Comparison of ENCODE assay signal across 9 mouse cellular contexts in genomic region chr12:81205619-81206560, GRCm38 (mm10).
A peak's percentile ranks its signal among the peaks of the same experiment; 100 is the strongest.
DNase-seq lines count a peak whose midpoint lies in the region; ATAC-seq and TF ChIP-seq lines count a peak whose summit lies in the region.
"Had no signal": no experiment of that assay in that cellular context is flagged by ENCODE, and none has a peak within 500 bp of the region (broad histone marks: within the 10 kb centered on the region; RNA-seq: fewer than 3 reads in every experiment).

No protein-coding gene starts in this region.

- no peaks in the 10 kb centered on the region for H3K36me3 ChIP-seq in hindbrain, embryonic 11.5 days (ENCODE audit: control insufficient read depth, insufficient read depth, low read length)
- H3K36me3 ChIP-seq in hindbrain, embryonic 16.5 days (ENCODE audit: control insufficient read depth, insufficient read depth, low read length), result no peaks in the 10 kb centered on the region
- no peaks in the 10 kb centered on the region for H3K36me3 ChIP-seq in MEL (ENCODE audit: control insufficient read depth in 1 of 2, insufficient read depth in 2 of 2, low read length in 2 of 2)
- no peaks in the 10 kb centered on the region for H3K36me3 ChIP-seq in embryonic facial prominence, embryonic 10.5 days (replicated peaks)
- H3K36me3 ChIP-seq in intestine, postnatal 0 days (ENCODE audit: control insufficient read depth, insufficient read depth), result no peaks in the 10 kb centered on the region
- H3K36me3 ChIP-seq: heart, embryonic 13.5 days had no signal

- 0 out of 2 replicates have a peak, but pooled peaks have one; percentile 2 for TF ChIP-seq RAD21 in MEL (IDR thresholded peaks at IDR 0.05; ENCODE audit: low read depth, low read length)

- H3K9me3 ChIP-seq in hindbrain, embryonic 11.5 days (ENCODE audit: control insufficient read depth, low read length), result no peaks in the 10 kb centered on the region
- H3K9me3 ChIP-seq in hindbrain, embryonic 16.5 days (ENCODE audit: control insufficient read depth, low read length), result no peaks in the 10 kb centered on the region
- H3K9me3 ChIP-seq in MEL (replicated peaks; ENCODE audit: insufficient read depth, low read length), result no peaks in the 10 kb centered on the region
- H3K9me3 ChIP-seq in embryonic facial prominence, embryonic 10.5 days, result no peaks in the 10 kb centered on the region
- no peaks in the 10 kb centered on the region for H3K9me3 ChIP-seq in intestine, postnatal 0 days (ENCODE audit: control insufficient read depth)
- H3K9me3 ChIP-seq: heart, embryonic 13.5 days had no signal

- no peak for TF ChIP-seq POLR2A in MEL (IDR thresholded peaks at IDR 0.05; ENCODE audit: control insufficient read depth in 1 of 2, insufficient read depth in 1 of 2, low read depth in 1 of 2, low read length in 2 of 2, poor library complexity in 1 of 2)

- H3K4me1 ChIP-seq in hindbrain, embryonic 11.5 days (replicated peaks; ENCODE audit: control insufficient read depth, insufficient read depth, low read length), result no peaks in the 10 kb centered on the region
- no peaks in the 10 kb centered on the region for H3K4me1 ChIP-seq in hindbrain, embryonic 16.5 days (ENCODE audit: control insufficient read depth, insufficient read depth, low read depth, low read length)
- H3K4me1 ChIP-seq in MEL (ENCODE audit: control insufficient read depth in 1 of 2, insufficient read depth in 2 of 2, low read length in 2 of 2), result no peaks in the 10 kb centered on the region
- peaks cover 5% of the 10 kb centered on the region for H3K4me1 ChIP-seq in embryonic facial prominence, embryonic 10.5 days
- no peaks in the 10 kb centered on the region for H3K4me1 ChIP-seq in intestine, postnatal 0 days (replicated peaks; ENCODE audit: control insufficient read depth, insufficient read depth, low read length)
- H3K4me1 ChIP-seq: heart, embryonic 13.5 days had no signal

- no peak overlapping the region for H3K27ac ChIP-seq in hindbrain, embryonic 11.5 days (ENCODE audit: low read depth, low read length)
- no peak overlapping the region for H3K27ac ChIP-seq in hindbrain, embryonic 16.5 days (ENCODE audit: low read depth, low read length)
- H3K27ac ChIP-seq in MEL (ENCODE audit: control insufficient read depth, low read depth, low read length), result no peak overlapping the region
- no peak overlapping the region for H3K27ac ChIP-seq in embryonic facial prominence, embryonic 10.5 days (replicated peaks)
- H3K27ac ChIP-seq in intestine, postnatal 0 days (ENCODE audit: low read depth, low read length), result no peak overlapping the region
- H3K27ac ChIP-seq: heart, embryonic 13.5 days had no signal

- no peaks in the 10 kb centered on the region for H3K27me3 ChIP-seq in hindbrain, embryonic 11.5 days (ENCODE audit: control insufficient read depth, insufficient read depth, low read length)
- H3K27me3 ChIP-seq in hindbrain, embryonic 16.5 days (replicated peaks; ENCODE audit: control insufficient read depth, insufficient read depth, low read length), result no peaks in the 10 kb centered on the region
- peaks cover 0 to 2% of the 10 kb centered on the region in 2 experiments; a peak in 1 of 4 replicates for H3K27me3 ChIP-seq in MEL (ENCODE audit: control insufficient read depth in 1 of 2, insufficient read depth in 2 of 2, low read length in 2 of 2)
- no peaks in the 10 kb centered on the region for H3K27me3 ChIP-seq in embryonic facial prominence, embryonic 10.5 days (replicated peaks; ENCODE audit: low read depth, poor library complexity, severe bottlenecking)
- no peaks in the 10 kb centered on the region for H3K27me3 ChIP-seq in intestine, postnatal 0 days (replicated peaks; ENCODE audit: control insufficient read depth, insufficient read depth, low read length)
- H3K27me3 ChIP-seq: heart, embryonic 13.5 days had no signal

- no peaks in the 10 kb centered on the region for H3K79me2 ChIP-seq in MEL (ENCODE audit: control insufficient read depth, insufficient read depth, low read length, poor library complexity)

- H3K9ac ChIP-seq in hindbrain, embryonic 11.5 days (ENCODE audit: low read depth, low read length), result no peak overlapping the region
- H3K9ac ChIP-seq in hindbrain, embryonic 16.5 days (ENCODE audit: low read depth, low read length), result no peak overlapping the region
- H3K9ac ChIP-seq in MEL (ENCODE audit: control insufficient read depth, low read depth, low read length, poor library complexity, severe bottlenecking), result no peak overlapping the region
- H3K9ac ChIP-seq in intestine, postnatal 0 days (ENCODE audit: low read depth, low read length), result no peak overlapping the region
- H3K9ac ChIP-seq: heart, embryonic 13.5 days had no signal

- no peak for TF ChIP-seq CTCF in MEL (IDR thresholded peaks at IDR 0.05 in 2 of 3, conservative IDR thresholded peaks at IDR 0.05 in 1 of 3; ENCODE audit: control insufficient read depth in 1 of 3, insufficient read depth in 1 of 3, low read depth in 2 of 3, low read length in 3 of 3, poor library complexity in 1 of 3, severe bottlenecking in 1 of 3)
- no peak for TF ChIP-seq CTCF in intestine, postnatal 0 days (IDR thresholded peaks at IDR 0.05; ENCODE audit: low read depth)

- H3K4me3 ChIP-seq in hindbrain, embryonic 11.5 days (ENCODE audit: low read depth, low read length), result no peak overlapping the region
- no peak overlapping the region for H3K4me3 ChIP-seq in hindbrain, embryonic 16.5 days (ENCODE audit: low read length)
- no peak overlapping the region for H3K4me3 ChIP-seq in MEL (ENCODE audit: control insufficient read depth in 1 of 2, insufficient read depth in 1 of 2, low read depth in 2 of 2, low read length in 2 of 2)
- no peak overlapping the region for H3K4me3 ChIP-seq in embryonic facial prominence, embryonic 10.5 days
- H3K4me3 ChIP-seq in intestine, postnatal 0 days (ENCODE audit: low read depth, low read length), result no peak overlapping the region
- H3K4me3 ChIP-seq: heart, embryonic 13.5 days had no signal

- ATAC-seq in hindbrain, embryonic 11.5 days (ENCODE audit: low FRiP score), result no peak
- no peak for ATAC-seq in hindbrain, embryonic 16.5 days
- ATAC-seq in megakaryocyte progenitor cell, adult 5-6 weeks (replicated peaks; ENCODE audit: poor library complexity), result peak; percentile 63; the same call in 1 of the 2 replicates
- ATAC-seq in intestine, postnatal 0 days, result no peak

- 28% methylated on average over 6 of the region's 6 CpGs for WGBS in hindbrain, embryonic 11.5 days
- 23% methylated on average over 6 of the region's 6 CpGs for WGBS in hindbrain, embryonic 16.5 days
- 23% methylated on average over 6 of the region's 6 CpGs for WGBS in embryonic facial prominence, embryonic 10.5 days
- 26% methylated on average over 6 of the region's 6 CpGs for WGBS in intestine, postnatal 0 days

- peak; percentile 73 for DNase-seq in hindbrain, embryonic 11.5 days (ENCODE audit: low spot score)
- peak; percentile 82 for DNase-seq in MEL (ENCODE audit: low read depth, low spot score)
- peak; percentile 79 for DNase-seq in embryonic facial prominence, embryonic 10.5 days (ENCODE audit: low spot score)
- no peak for DNase-seq in left cerebral cortex, adult 11 months (ENCODE audit: low spot score)
- no peak for DNase-seq in spleen, postnatal 14 days (ENCODE audit: low spot score in 2 of 2)

- no peak overlapping the region for H3K4me2 ChIP-seq in hindbrain, embryonic 11.5 days (replicated peaks; ENCODE audit: low read depth, low read length)
- H3K4me2 ChIP-seq in hindbrain, embryonic 16.5 days (ENCODE audit: low read length), result no peak overlapping the region
- no peak overlapping the region for H3K4me2 ChIP-seq in intestine, postnatal 0 days (replicated peaks; ENCODE audit: low read depth)
- H3K4me2 ChIP-seq: heart, embryonic 13.5 days had no signal

- TF ChIP-seq EP300 in MEL (IDR thresholded peaks at IDR 0.05; ENCODE audit: low read depth in 1 of 2, low read length in 2 of 2), result no peak

TF ChIP-seq in MEL, 35 proteins besides CTCF, POLR2A, EP300 and RAD21:
- TF ChIP-seq ZKSCAN1 (IDR thresholded peaks at IDR 0.05; ENCODE audit: low read depth, low read length), result no peak
- peak; percentile 11; the same call in 1 of the 2 replicates for TF ChIP-seq SMC3 (IDR thresholded peaks at IDR 0.05; ENCODE audit: low read depth, low read length)
- no peak for TF ChIP-seq USF2 (IDR thresholded peaks at IDR 0.05; ENCODE audit: borderline replicate concordance in 1 of 2, insufficient read depth in 1 of 2, low read depth in 1 of 2, low read length in 2 of 2)
- TF ChIP-seq POLR2AphosphoS5 (IDR thresholded peaks at IDR 0.05; ENCODE audit: borderline replicate concordance, low read depth, low read length), result no peak
- 0 out of 2 replicates have a peak, but pooled peaks have one; percentile 28 for TF ChIP-seq MAX (IDR thresholded peaks at IDR 0.05; ENCODE audit: low read length)
- peak; percentile 76 for TF ChIP-seq SIN3A (IDR thresholded peaks at IDR 0.05; ENCODE audit: low read length)
- no peak for TF ChIP-seq UBTF (IDR thresholded peaks at IDR 0.05; ENCODE audit: borderline replicate concordance, insufficient read depth, low read depth, low read length)
- TF ChIP-seq ZC3H11A (IDR thresholded peaks at IDR 0.05; ENCODE audit: low read depth, low read length), result no peak
- no peak for TF ChIP-seq TBP (IDR thresholded peaks at IDR 0.05; ENCODE audit: low read depth, low read length)
- no peak for TF ChIP-seq ETS1 (IDR thresholded peaks at IDR 0.05; ENCODE audit: low read depth, low read length)
- no peak for TF ChIP-seq TCF12 (IDR thresholded peaks at IDR 0.05; ENCODE audit: low read depth, low read length)
- TF ChIP-seq MXI1 (IDR thresholded peaks at IDR 0.05; ENCODE audit: low read depth, low read length), result peak; percentile 52

Comparison
In these comparisons a context has a peak if more than half of its experiments do, and no peak if none do; other contexts are left out.
1. DNase-seq: peak in hindbrain, embryonic 11.5 days (single experiment), MEL (single experiment) and embryonic facial prominence, embryonic 10.5 days (single experiment); none in left cerebral cortex, adult 11 months (single experiment) and spleen, postnatal 14 days (0 of 2).